Mouse (Mus musculus) hindbrain, embryonic 11.5 days (tissue): Measurements from ENCODE around the gene Padi3. TPM values are rescaled to one million over a fixed set of nuclear protein-coding genes. Genes with fewer than 3 reads are reported as not detected.
A peak's percentile ranks its signal among the peaks of the same experiment; 100 is the strongest.

Experiments used
- ATAC-seq: fragments of 200-750 bp; cut with Nextera tagmentation; 2 replicates; pipeline ENCODE4 v1.8.0; 2017; ENCODE audit warnings: mild to moderate bottlenecking, moderate TSS enrichment, moderate library complexity; ENCODE audit not compliant: low FRiP score
- DNase-seq: peaks from one replicate; pipeline ENCODE4 v3.0.0-alpha.2; 2015; ENCODE audit warnings: low spot score
- H3K27ac ChIP-seq: fragments of 300-500 bp; sonication (generic); 2 replicates; pipeline ENCODE4 v1.5.1; 2014; ENCODE audit warnings: mild to moderate bottlenecking, low read depth, low read length
- H3K27me3 ChIP-seq: fragments of 300-500 bp; sonication (generic); 2 replicates; pipeline ENCODE4 v1.6.1; 2014; ENCODE audit warnings: mild to moderate bottlenecking, low read length, moderate library complexity, mixed read lengths; ENCODE audit not compliant: control insufficient read depth, insufficient read depth
- H3K36me3 ChIP-seq: fragments of 300-500 bp; sonication (generic); 2 replicates; pipeline ENCODE4 v1.6.1; 2014; ENCODE audit warnings: mild to moderate bottlenecking, low read length, moderate library complexity, mixed read lengths; ENCODE audit not compliant: control insufficient read depth, insufficient read depth
- H3K4me1 ChIP-seq: fragments of 300-500 bp; sonication (generic); replicated peaks from 2 replicates; pipeline ENCODE4 v1.6.1; 2014; ENCODE audit warnings: low read length, mixed read lengths; ENCODE audit not compliant: control insufficient read depth, insufficient read depth
- H3K4me2 ChIP-seq: fragments of 300-500 bp; sonication (generic); replicated peaks from 2 replicates; pipeline ENCODE4 v1.6.1; 2014; ENCODE audit warnings: mild to moderate bottlenecking, low read depth, low read length
- H3K4me3 ChIP-seq: fragments of 300-500 bp; sonication (generic); 2 replicates; pipeline ENCODE4 v1.5.1; 2014; ENCODE audit warnings: low read depth, low read length
- H3K9ac ChIP-seq: fragments of 300-500 bp; sonication (generic); 2 replicates; pipeline ENCODE4 v1.6.1; 2014; ENCODE audit warnings: low read depth, low read length
- H3K9me3 ChIP-seq: fragments of 300-500 bp; sonication (generic); 2 replicates; pipeline ENCODE4 v1.6.1; 2016; ENCODE audit warnings: low read length; ENCODE audit not compliant: control insufficient read depth
- WGBS: fragments of 180-500 bp; shearing (Covaris S2); extraction: QIAGEN DNeasy Blood & Tissue Kit; methylation state at CpG from one replicate; pipeline ENCODE4 v1.1.7; 2014; 5-methylcytosine and 5-hydroxymethylcytosine counted together
- polyA plus RNA-seq: library from polyadenylated mRNA; unstranded; fragments of >200 nt; fragmentation: Nextera tagmentation; extraction: Ambion mirVana; gene quantifications from 2 replicates; pipeline ENCODE4 v1.2.1, GENCODE M21; 2014

Gene Padi3
- polyA plus RNA-seq, 1 experiment from 2014 or later = not detected

DNA sequence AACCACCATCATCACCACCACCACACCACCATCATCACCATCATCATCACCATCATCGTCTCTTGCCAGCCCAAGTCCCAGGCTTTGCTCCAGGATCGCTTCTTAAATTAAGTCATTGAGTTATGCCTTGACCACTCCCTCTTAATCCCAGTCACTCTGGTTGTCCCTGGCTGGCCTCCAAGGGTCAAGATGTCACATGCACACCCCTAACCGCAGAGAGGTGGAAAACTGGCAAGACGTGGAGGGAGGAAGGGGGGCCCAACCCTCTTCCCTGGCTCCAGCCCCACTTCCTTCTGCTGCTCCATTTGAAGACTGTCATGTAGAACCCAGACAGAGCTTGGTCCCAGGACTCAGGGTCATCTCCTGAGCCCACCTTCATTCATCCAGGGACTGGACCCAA is 34.5 kb upstream of the Padi3 start:
- Histone ChIP-seq H3K27me3 (no peaks in the 10 kb centered on the region), H3K4me1 (no peaks in the 10 kb centered on the region), H3K9me3 (no peaks in the 10 kb centered on the region), H3K4me3 (no peak overlapping the region), H3K36me3 (no peaks in the 10 kb centered on the region), H3K27ac (no peak overlapping the region), H3K9ac (no peak overlapping the region), H3K4me2 (no peak overlapping the region)
- ATAC-seq = no peak
- DNase-seq = no peak
- WGBS = 76% methylated on average over 4 of the region's 4 CpGs

DNA sequence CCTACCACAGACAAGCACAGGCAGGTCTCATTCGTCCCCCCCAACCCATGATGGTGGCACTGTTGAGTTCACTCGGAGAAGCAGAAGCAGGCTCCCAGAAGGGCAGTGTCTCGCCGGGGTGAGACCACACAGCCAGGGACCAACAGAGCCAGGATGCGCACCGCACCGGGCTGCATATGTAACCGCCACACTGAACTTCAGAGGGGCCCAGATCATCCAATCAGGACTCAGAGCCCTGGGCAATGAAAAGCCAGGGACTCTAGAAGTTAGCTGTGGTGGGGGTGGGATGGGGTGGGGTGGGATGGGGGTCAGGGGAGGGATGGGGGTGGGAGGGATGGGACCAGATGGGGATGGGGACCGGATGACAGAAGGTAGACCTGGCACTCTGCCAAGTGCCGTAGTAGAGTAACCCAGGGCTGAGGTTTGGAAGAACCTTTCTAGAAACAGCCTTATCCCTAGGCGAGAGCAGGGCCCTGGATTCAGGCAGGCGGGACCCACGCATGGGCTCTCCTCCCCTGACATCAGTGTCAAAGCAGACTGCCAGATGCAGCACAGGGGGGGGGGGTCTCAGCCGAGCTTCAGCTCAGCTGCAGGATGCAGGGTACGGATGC is 33.3 kb upstream of the Padi3 start:
- H3K36me3 ChIP-seq = no peaks in the 10 kb centered on the region
- H3K27ac ChIP-seq = no peak overlapping the region
- no peak overlapping the region for H3K4me2 ChIP-seq
- no peak overlapping the region for H3K4me3 ChIP-seq
- no peaks in the 10 kb centered on the region for H3K4me1 ChIP-seq
- H3K9me3 ChIP-seq = no peaks in the 10 kb centered on the region
- 0 out of 2 replicates have a peak, but pooled peaks have one; percentile 19 for ATAC-seq
- WGBS = 69% methylated on average over 15 of the region's 15 CpGs
- no peak for DNase-seq
- no peaks in the 10 kb centered on the region for H3K27me3 ChIP-seq
- H3K9ac ChIP-seq = no peak overlapping the region

DNA sequence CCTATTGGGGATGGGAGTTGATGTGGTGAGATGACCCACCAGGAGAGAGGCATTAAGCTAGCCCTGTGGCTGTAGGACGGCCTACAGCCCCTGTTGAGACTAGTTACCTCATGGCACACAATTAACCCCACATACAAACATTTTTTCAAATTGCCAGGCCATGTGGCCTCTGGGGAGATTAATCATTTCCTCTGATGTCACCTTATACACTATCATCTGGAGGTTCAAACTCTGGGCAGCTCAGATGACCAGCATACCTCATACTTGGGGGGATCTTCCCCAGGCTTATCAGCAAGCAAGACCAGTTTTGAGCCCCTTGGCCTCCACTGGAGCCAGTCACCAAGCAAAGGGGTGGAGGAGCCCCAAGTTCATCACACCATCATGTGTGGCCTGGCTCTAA is 32.5 kb upstream of the Padi3 start:
- WGBS = 83% methylated on average over 1 of the region's 1 CpGs
- Histone ChIP-seq H3K36me3 (no peaks in the 10 kb centered on the region), H3K4me1 (no peaks in the 10 kb centered on the region), H3K27me3 (no peaks in the 10 kb centered on the region), H3K4me2 (no peak overlapping the region), H3K9me3 (no peaks in the 10 kb centered on the region), H3K9ac (no peak overlapping the region), H3K27ac (no peak overlapping the region), H3K4me3 (no peak overlapping the region)
- DNase-seq (no peak), ATAC-seq (no peak)

DNA sequence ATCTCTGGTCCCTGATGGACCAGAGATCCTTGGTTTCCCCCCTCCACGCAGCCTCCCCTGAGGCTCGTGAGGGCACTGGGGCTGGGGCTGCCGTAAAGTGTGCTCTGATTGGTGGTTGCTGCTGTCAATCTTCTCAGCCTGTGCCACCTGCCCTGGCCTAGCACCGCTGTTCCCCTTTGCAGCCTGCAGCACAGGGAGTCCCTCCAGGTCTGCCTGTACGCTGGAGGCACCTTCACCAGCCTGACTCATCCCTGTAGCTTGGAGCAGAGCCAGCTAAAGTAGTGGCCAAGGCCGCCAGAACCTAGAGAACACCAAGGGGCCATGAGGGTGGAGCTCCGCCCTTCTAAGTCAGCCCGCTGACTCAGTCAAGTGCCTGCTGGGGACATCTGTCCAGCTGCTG is 27.4 kb upstream of the Padi3 start:
- DNase-seq (no peak), ATAC-seq (0 out of 2 replicates have a peak, but pooled peaks have one; percentile 21)
- H3K9ac ChIP-seq = no peak overlapping the region
- H3K4me2 ChIP-seq = no peak overlapping the region; the same call in 1 of the 2 replicates
- no peak overlapping the region for H3K27ac ChIP-seq
- H3K4me3 ChIP-seq = no peak overlapping the region
- no peaks in the 10 kb centered on the region for H3K9me3 ChIP-seq
- no peaks in the 10 kb centered on the region for H3K27me3 ChIP-seq
- peaks cover 3% of the 10 kb centered on the region for H3K4me1 ChIP-seq
- WGBS = 25% methylated on average over 8 of the region's 8 CpGs
- H3K36me3 ChIP-seq = no peaks in the 10 kb centered on the region

DNA sequence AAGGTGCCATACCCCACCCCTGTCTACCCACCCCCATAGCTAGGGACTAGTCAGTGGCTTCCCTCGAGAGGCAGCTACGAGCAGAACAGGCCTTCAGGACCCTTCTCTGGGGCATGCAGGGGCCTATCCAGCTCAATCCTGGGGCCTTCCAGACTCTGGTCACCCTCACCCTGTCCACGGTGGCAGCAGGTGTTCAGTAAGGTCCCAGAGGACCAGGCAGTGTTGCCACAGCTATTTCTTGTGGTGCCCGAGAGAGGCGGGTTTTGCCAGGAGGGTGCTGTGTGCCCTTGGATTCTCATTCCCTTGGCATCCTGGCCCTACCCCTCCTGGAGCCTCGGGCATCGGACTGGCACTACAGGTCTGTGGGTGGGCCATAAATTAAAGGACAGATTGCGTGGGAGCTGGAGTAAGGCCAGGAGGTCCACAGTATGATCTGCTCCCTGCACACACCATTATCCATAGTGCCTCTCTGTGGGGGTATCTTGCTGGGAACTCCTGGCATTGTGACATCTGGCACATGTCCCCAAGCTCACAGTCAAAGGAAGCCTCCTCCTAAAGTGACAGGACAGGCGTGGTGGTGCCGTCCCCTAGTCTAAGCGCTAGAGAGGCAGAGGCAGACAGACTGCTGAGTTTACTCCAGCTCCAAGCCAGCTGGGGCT is 25.9 kb upstream of the Padi3 start:
- Histone ChIP-seq H3K4me2 (no peak overlapping the region), H3K27ac (no peak overlapping the region), H3K27me3 (no peaks in the 10 kb centered on the region), H3K36me3 (no peaks in the 10 kb centered on the region), H3K9me3 (no peaks in the 10 kb centered on the region), H3K9ac (no peak overlapping the region), H3K4me1 (peaks cover 3% of the 10 kb centered on the region), H3K4me3 (no peak overlapping the region)
- DNase-seq (no peak), ATAC-seq (0 out of 2 replicates have a peak, but pooled peaks have one; percentile 6)
- 61% methylated on average over 11 of the region's 11 CpGs for WGBS

DNA sequence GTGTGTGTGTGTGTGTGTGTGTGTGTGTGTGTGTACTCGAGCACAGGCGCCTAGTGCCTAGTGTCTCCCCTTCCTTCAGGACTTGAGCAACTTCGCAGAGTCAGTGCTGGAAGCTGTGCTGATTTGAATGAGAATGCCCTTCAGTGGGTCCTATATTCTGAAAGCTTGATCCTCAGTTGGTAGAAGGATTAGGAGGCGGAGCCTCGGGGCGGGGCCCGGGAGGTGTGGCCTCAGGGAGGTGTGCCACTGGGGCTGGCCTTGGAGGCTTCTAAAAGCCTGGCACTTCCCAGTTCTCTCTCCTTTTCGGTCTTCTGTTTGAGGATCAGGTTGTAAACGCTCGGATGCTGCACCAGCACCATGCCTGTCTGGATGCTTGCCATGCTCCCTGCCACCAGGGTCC is 25.2 kb upstream of the Padi3 start:
- no peak overlapping the region for H3K9ac ChIP-seq
- peaks cover 3% of the 10 kb centered on the region for H3K4me1 ChIP-seq
- no peaks in the 10 kb centered on the region for H3K36me3 ChIP-seq
- no peaks in the 10 kb centered on the region for H3K9me3 ChIP-seq
- ATAC-seq (peak; percentile 48), DNase-seq (peak; percentile 82)
- peak overlapping the region; percentile 5; the same call in 1 of the 2 replicates for H3K4me2 ChIP-seq
- 2% methylated on average over 10 of the region's 10 CpGs for WGBS
- no peak overlapping the region for H3K27ac ChIP-seq
- H3K4me3 ChIP-seq = no peak overlapping the region
- H3K27me3 ChIP-seq = no peaks in the 10 kb centered on the region

DNA sequence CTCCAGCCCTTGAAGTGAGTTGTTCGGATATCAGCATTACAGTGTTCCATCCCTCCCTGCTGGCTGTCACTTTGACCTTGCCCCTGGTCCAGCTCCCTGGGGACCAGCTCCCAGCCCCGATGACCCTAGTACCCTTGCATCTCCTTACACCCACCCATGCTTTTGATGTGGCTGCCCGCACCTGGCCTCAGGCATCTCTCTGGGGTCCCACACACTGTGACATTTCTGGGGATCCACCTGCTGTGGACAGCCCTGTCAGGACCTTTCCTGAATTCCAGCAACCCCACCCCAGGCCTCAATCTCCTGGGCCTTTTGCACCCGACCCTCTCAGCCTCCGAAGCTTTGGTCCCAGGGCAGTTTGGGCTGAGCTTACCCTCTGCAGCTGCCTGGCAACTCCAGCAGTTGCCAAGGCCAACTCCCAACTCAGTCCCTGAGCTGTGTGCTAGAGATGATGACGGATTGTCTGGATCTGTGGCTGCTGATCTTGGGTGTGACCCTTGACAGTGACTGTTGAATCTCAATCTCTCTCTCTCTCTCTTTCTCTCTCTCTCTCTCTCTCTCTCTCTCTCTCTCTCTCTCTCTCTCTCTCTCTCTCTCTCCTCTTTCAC is 24.0 kb upstream of the Padi3 start:
- Histone ChIP-seq H3K4me3 (no peak overlapping the region), H3K9me3 (no peaks in the 10 kb centered on the region), H3K27ac (no peak overlapping the region), H3K27me3 (no peaks in the 10 kb centered on the region), H3K9ac (no peak overlapping the region), H3K4me1 (peaks cover 3% of the 10 kb centered on the region), H3K4me2 (no peak overlapping the region), H3K36me3 (no peaks in the 10 kb centered on the region)
- no peak for ATAC-seq
- no peak for DNase-seq
- 58% methylated on average over 6 of the region's 6 CpGs for WGBS

DNA sequence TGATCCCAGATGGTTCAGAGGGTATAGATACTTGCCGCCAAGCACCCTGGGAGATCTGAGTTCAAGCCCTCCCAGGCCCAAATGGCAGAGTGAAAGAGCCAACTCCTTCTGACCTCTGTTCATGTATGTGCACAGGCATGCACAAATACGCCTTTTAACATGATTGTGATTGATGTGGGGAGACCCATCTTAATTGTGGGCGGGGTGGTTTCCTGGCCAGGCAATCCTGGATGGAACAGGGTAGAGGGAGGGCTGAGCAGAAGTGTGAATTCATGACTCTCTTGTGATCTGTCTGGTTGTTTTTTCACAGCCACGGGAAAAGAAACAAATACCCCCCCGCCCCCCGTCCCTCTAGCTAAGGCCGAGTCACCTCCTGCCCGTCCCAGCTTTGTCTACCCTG is 22.4 kb upstream of the Padi3 start:
- Histone ChIP-seq H3K27me3 (no peaks in the 10 kb centered on the region), H3K4me3 (no peak overlapping the region), H3K27ac (no peak overlapping the region), H3K36me3 (no peaks in the 10 kb centered on the region), H3K4me1 (peaks cover 3% of the 10 kb centered on the region), H3K9me3 (no peaks in the 10 kb centered on the region), H3K9ac (peak overlapping the region; percentile 37; the same call in 1 of the 2 replicates), H3K4me2 (no peak overlapping the region)
- DNase-seq = no peak
- 35% methylated on average over 8 of the region's 8 CpGs for WGBS
- no peak for ATAC-seq

DNA sequence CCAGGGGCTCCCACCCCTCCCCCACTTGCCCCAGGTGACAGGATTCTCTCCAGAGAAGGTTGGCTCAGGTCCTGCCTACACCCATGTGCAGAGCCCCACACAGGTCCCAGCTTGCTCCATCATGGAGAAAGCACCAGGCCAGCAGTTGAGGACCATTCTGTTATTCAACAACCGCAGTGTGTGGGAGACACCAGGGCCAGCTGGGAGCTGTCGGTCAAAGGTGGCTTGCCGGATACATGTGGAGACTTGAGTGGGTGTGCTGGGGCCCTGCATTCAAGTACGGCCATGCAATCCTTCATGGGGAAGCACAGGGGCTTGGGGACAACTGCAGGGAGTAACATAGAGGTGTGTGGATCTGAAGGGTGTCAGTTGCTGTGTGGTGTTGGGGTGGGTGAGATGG is 21.4 kb upstream of the Padi3 start:
- ATAC-seq (no peak), DNase-seq (no peak)
- Histone ChIP-seq H3K27ac (no peak overlapping the region), H3K27me3 (no peaks in the 10 kb centered on the region), H3K4me1 (peaks cover 3% of the 10 kb centered on the region), H3K9ac (no peak overlapping the region), H3K4me3 (no peak overlapping the region), H3K4me2 (no peak overlapping the region), H3K9me3 (no peaks in the 10 kb centered on the region), H3K36me3 (no peaks in the 10 kb centered on the region)
- 94% methylated on average over 4 of the region's 4 CpGs for WGBS
